Mouse (Mus musculus) MEL (cell line): ENCODE measurements around the gene Slc5a10. TPM values are rescaled to one million over a fixed set of nuclear protein-coding genes. Genes with fewer than 3 reads are reported as not detected.

Experiments used
- DNase-seq: peaks from one replicate; pipeline ENCODE4 v3.0.0; 2011; ENCODE audit warnings: low read depth, low spot score
- H3K27ac ChIP-seq: 2 replicates; pipeline ENCODE4 v1.5.1; 2012; ENCODE audit warnings: low read depth, mild to moderate bottlenecking, control low read depth, low read length, moderate library complexity; ENCODE audit not compliant: control insufficient read depth
- H3K27me3 ChIP-seq, 2 experiments: fragments of 150-350 bp in 1 of 2; sonication (generic) in 1 of 2; 2 replicates each; pipeline ENCODE4 v1.6.1; 2012; ENCODE audit warnings: low read length in 2 of 2, mild to moderate bottlenecking in 2 of 2, improper control_type of control experiment in 1 of 2, moderate library complexity in 1 of 2; ENCODE audit not compliant: insufficient read depth in 2 of 2, control insufficient read depth in 1 of 2
- H3K36me3 ChIP-seq, 2 experiments: 2 replicates each; pipeline ENCODE4 v1.6.1; 2012 to 2014; ENCODE audit warnings: low read length in 2 of 2, improper control_type of control experiment in 1 of 2, inconsistent platforms in 1 of 2, mild to moderate bottlenecking in 1 of 2; ENCODE audit not compliant: insufficient read depth in 2 of 2, control insufficient read depth in 1 of 2
- H3K4me1 ChIP-seq, 2 experiments: fragments of 150-350 bp in 1 of 2; sonication (generic) in 1 of 2; 2 replicates each; pipeline ENCODE4 v1.6.1; 2012; ENCODE audit warnings: low read length in 2 of 2, improper control_type of control experiment in 1 of 2, mild to moderate bottlenecking in 1 of 2; ENCODE audit not compliant: insufficient read depth in 2 of 2, control insufficient read depth in 1 of 2
- H3K4me3 ChIP-seq, 2 experiments: fragments of 150-350 bp in 1 of 2; sonication (generic) in 1 of 2; 2 replicates each; pipeline ENCODE4 v1.5.1; 2012; ENCODE audit warnings: low read depth in 2 of 2, low read length in 2 of 2, mild to moderate bottlenecking in 2 of 2, moderate library complexity in 2 of 2, control low read depth in 1 of 2, improper control_type of control experiment in 1 of 2; ENCODE audit not compliant: control insufficient read depth in 1 of 2, insufficient read depth in 1 of 2
- H3K79me2 ChIP-seq: 2 replicates; pipeline ENCODE4 v1.6.1; 2012; ENCODE audit warnings: mild to moderate bottlenecking, low read length, moderate library complexity; ENCODE audit not compliant: control insufficient read depth, poor library complexity, insufficient read depth
- H3K9ac ChIP-seq: 2 replicates; pipeline ENCODE4 v1.6.1; 2012; ENCODE audit warnings: low read depth, mild to moderate bottlenecking, control low read depth, low read length, moderate library complexity; ENCODE audit not compliant: control insufficient read depth, poor library complexity, severe bottlenecking
- H3K9me3 ChIP-seq: fragments of 150-350 bp; sonication (generic); replicated peaks from 2 replicates; pipeline ENCODE4 v1.6.1; 2012; ENCODE audit warnings: mild to moderate bottlenecking, low read length, improper control_type of control experiment, moderate library complexity; ENCODE audit not compliant: insufficient read depth
- BHLHE40 ChIP-seq: IDR thresholded peaks from 2 replicates; pipeline ENCODE4 v1.6.1; 2012; ENCODE audit warnings: low read depth, mild to moderate bottlenecking, inconsistent platforms, low read length, improper control_type of control experiment, borderline replicate concordance
- CHD1 ChIP-seq: IDR thresholded peaks from 2 replicates; pipeline ENCODE4 v1.6.1; 2012; ENCODE audit warnings: low read depth, mild to moderate bottlenecking, inconsistent platforms, low read length, improper control_type of control experiment
- CHD2 ChIP-seq: IDR thresholded peaks from 2 replicates; pipeline ENCODE4 v1.6.1; 2011; ENCODE audit warnings: low read length, improper control_type of control experiment
- CTCF ChIP-seq, 3 experiments: IDR thresholded peaks in 2 of 3; conservative IDR thresholded peaks in 1 of 3; 2 replicates each; pipeline ENCODE4 v1.5.1; 2011 to 2012; ENCODE audit warnings: low read length in 3 of 3, low read depth in 2 of 3, mild to moderate bottlenecking in 2 of 3, improper control_type of control experiment in 1 of 3, inconsistent platforms in 1 of 3, mixed read lengths in 1 of 3, moderate library complexity in 1 of 3; ENCODE audit not compliant: control insufficient read depth in 1 of 3, insufficient read depth in 1 of 3, poor library complexity in 1 of 3, severe bottlenecking in 1 of 3
- ELF1 ChIP-seq: IDR thresholded peaks from 2 replicates; pipeline ENCODE4 v1.6.1; 2014; ENCODE audit warnings: low read depth, mild to moderate bottlenecking, inconsistent platforms, low read length, improper control_type of control experiment, moderate library complexity
- EP300 ChIP-seq, 2 experiments: IDR thresholded peaks; 2 replicates each; pipeline ENCODE4 v1.6.1; 2011; ENCODE audit warnings: improper control_type of control experiment in 2 of 2, low read length in 2 of 2, low read depth in 1 of 2, mild to moderate bottlenecking in 1 of 2
- ETS1 ChIP-seq: IDR thresholded peaks from 2 replicates; pipeline ENCODE4 v1.6.1; 2012; ENCODE audit warnings: low read depth, mild to moderate bottlenecking, inconsistent platforms, low read length, improper control_type of control experiment, moderate library complexity
- GABPA ChIP-seq: IDR thresholded peaks from 2 replicates; pipeline ENCODE4 v1.6.1; 2012; ENCODE audit warnings: low read depth, mild to moderate bottlenecking, inconsistent platforms, low read length, improper control_type of control experiment, moderate library complexity
- KAT2A ChIP-seq: conservative IDR thresholded peaks from 2 replicates; pipeline ENCODE4 v1.6.1; 2012; ENCODE audit warnings: low read depth, low read length, improper control_type of control experiment, inconsistent platforms
- MEF2A ChIP-seq: IDR thresholded peaks from 2 replicates; pipeline ENCODE4 v1.6.1; 2014; ENCODE audit warnings: low read depth, mild to moderate bottlenecking, inconsistent platforms, low read length, improper control_type of control experiment; ENCODE audit not compliant: poor library complexity, insufficient replicate concordance, severe bottlenecking; ENCODE audit errors: extremely low read depth
- MYB ChIP-seq: IDR thresholded peaks from 2 replicates; pipeline ENCODE4 v1.6.1; 2011; ENCODE audit warnings: mild to moderate bottlenecking, low read depth, low read length, improper control_type of control experiment
- NELFE ChIP-seq: IDR thresholded peaks from 2 replicates; pipeline ENCODE4 v1.6.1; 2011; ENCODE audit warnings: low read depth, low read length, improper control_type of control experiment
- NRF1 ChIP-seq: IDR thresholded peaks from 2 replicates; pipeline ENCODE4 v1.6.1; 2014; ENCODE audit warnings: low read depth, mild to moderate bottlenecking, inconsistent platforms, low read length, improper control_type of control experiment, moderate library complexity; ENCODE audit not compliant: poor library complexity, insufficient read depth, severe bottlenecking
- POLR2AphosphoS5 ChIP-seq: IDR thresholded peaks from 2 replicates; pipeline ENCODE4 v1.6.1; 2012; ENCODE audit warnings: low read depth, borderline replicate concordance, mild to moderate bottlenecking, inconsistent platforms, low read length, moderate library complexity, mixed read lengths
- SMC3 ChIP-seq: IDR thresholded peaks from 2 replicates; pipeline ENCODE4 v1.6.1; 2011; ENCODE audit warnings: low read depth, low read length, improper control_type of control experiment
- USF1 ChIP-seq: IDR thresholded peaks from 2 replicates; pipeline ENCODE4 v1.6.1; 2014; ENCODE audit warnings: low read depth, mild to moderate bottlenecking, inconsistent platforms, low read length, improper control_type of control experiment, moderate library complexity
- USF2 ChIP-seq, 2 experiments: IDR thresholded peaks; 2 replicates each; pipeline ENCODE4 v1.6.1; 2011 to 2012; ENCODE audit warnings: improper control_type of control experiment in 2 of 2, low read length in 2 of 2, borderline replicate concordance in 1 of 2, inconsistent platforms in 1 of 2, low read depth in 1 of 2, mild to moderate bottlenecking in 1 of 2; ENCODE audit not compliant: insufficient read depth in 1 of 2
- ZC3H11A ChIP-seq: IDR thresholded peaks from 2 replicates; pipeline ENCODE4 v1.6.1; 2012; ENCODE audit warnings: low read depth, mild to moderate bottlenecking, inconsistent platforms, low read length, improper control_type of control experiment
- ZKSCAN1 ChIP-seq: IDR thresholded peaks from 2 replicates; pipeline ENCODE4 v1.6.1; 2012; ENCODE audit warnings: low read depth, mild to moderate bottlenecking, inconsistent platforms, low read length, improper control_type of control experiment, moderate library complexity
- ZMIZ1 ChIP-seq: IDR thresholded peaks from 2 replicates; pipeline ENCODE4 v1.6.1; 2012; ENCODE audit warnings: low read depth, mild to moderate bottlenecking, inconsistent platforms, low read length, improper control_type of control experiment, moderate library complexity
- polyA plus RNA-seq, 2 experiments: library from polyadenylated mRNA; stranded (reverse) in 1 of 2; unstranded in 1 of 2; fragments of >175 nt in 1 of 2; fragments of >200 nt in 1 of 2; gene quantifications; 2 replicates each; pipeline versions ENCODE4 v1.2.1 to v1.2.4; 2012; ENCODE audit warnings: low replicate concordance in 2 of 2, low read depth in 1 of 2; ENCODE audit not compliant: insufficient read length in 2 of 2, insufficient read depth in 1 of 2, missing spikeins in 1 of 2
- total RNA-seq: library from RNA; depleted of rRNA; stranded (reverse); fragments of 300-350 nt; gene quantifications from 2 replicates; pipeline ENCODE4 v1.2.3, GENCODE M21; 2012

The Slc5a10 gene
- total and polyA plus RNA-seq, 3 experiments, result 0.08 TPM; not detected in 2

- Histone ChIP-seq H3K9me3 (no peaks in the 10 kb centered on the region), H3K36me3 (peaks cover 2 to 6% of the 10 kb centered on the region in 2 experiments; a peak in 3 of 4 replicates), H3K4me3 (no peak overlapping the region), H3K79me2 (no peaks in the 10 kb centered on the region), H3K27me3 (no peaks in the 10 kb centered on the region), H3K9ac (no peak overlapping the region)
- DNase-seq, result no peak
- TF ChIP-seq NELFE, result no peak
- no peak for TF ChIP-seq ZMIZ1
- TF ChIP-seq ZKSCAN1, result no peak
- TF ChIP-seq, all 39 proteins: peak for 0
- Histone ChIP-seq H3K4me1 (0 out of 4 replicates have a peak, but pooled peaks cover 0 to 2% of the 10 kb centered on the region in 2 experiments), H3K27ac (no peak overlapping the region)
Measured at GRCm38 (mm10) chr11:61732672-61733071, 12.0 kb upstream of the Slc5a10 start.

GRCm38 (mm10) chr11:61728037-61728436 is 7.4 kb upstream of the Slc5a10 start:
- Histone ChIP-seq H3K4me3 (no peak overlapping the region), H3K79me2 (no peaks in the 10 kb centered on the region), H3K36me3 (no peaks in the 10 kb centered on the region), H3K9me3 (no peaks in the 10 kb centered on the region), H3K27me3 (no peaks in the 10 kb centered on the region), H3K9ac (no peak overlapping the region), H3K4me1 (no peaks in the 10 kb centered on the region), H3K27ac (no peak overlapping the region)
- no peak for DNase-seq
- TF ChIP-seq USF2 (IDR thresholded peaks at IDR 0.05; ENCODE audit: borderline replicate concordance in 1 of 2, insufficient read depth in 1 of 2, low read depth in 1 of 2, low read length in 2 of 2) (no peak), CTCF (IDR thresholded peaks at IDR 0.05 in 2 of 3, conservative IDR thresholded peaks at IDR 0.05 in 1 of 3; ENCODE audit: control insufficient read depth in 1 of 3, insufficient read depth in 1 of 3, low read depth in 2 of 3, low read length in 3 of 3, poor library complexity in 1 of 3, severe bottlenecking in 1 of 3) (no peak), BHLHE40 (no peak), POLR2AphosphoS5 (no peak), USF1 (no peak), KAT2A (no peak), ETS1 (no peak), CHD2 (no peak), ELF1 (no peak), EP300 (IDR thresholded peaks at IDR 0.05; ENCODE audit: low read depth in 1 of 2, low read length in 2 of 2) (no peak), GABPA (no peak), ZC3H11A (no peak), CHD1 (no peak), NELFE (no peak), MEF2A (no peak), SMC3 (no peak), MYB (no peak), NRF1 (no peak)
- TF ChIP-seq, all 39 proteins: peak for 0
